Mouse (Mus musculus) neural tube, embryonic 13.5 days (tissue): ENCODE results near the gene Gm28891. TPM values are rescaled to one million over a fixed set of nuclear protein-coding genes. Genes with fewer than 3 reads are reported as not detected.
"Not testable (repeated sequence)": the region's sequence is repeated elsewhere in the genome, so short reads cannot be mapped to it uniquely, and the experiment has no call there.

Source experiments
- ATAC-seq: fragments of 200-750 bp; cut with Nextera tagmentation; 2 replicates; pipeline ENCODE4 v1.8.0; 2017; ENCODE audit warnings: low read depth, mild to moderate bottlenecking, moderate TSS enrichment, moderate library complexity
- H3K27ac ChIP-seq: fragments of 300-500 bp; sonication (generic); replicated peaks from 2 replicates; pipeline ENCODE4 v1.5.1; 2015; ENCODE audit warnings: moderate library complexity, mild to moderate bottlenecking, inconsistent platforms
- H3K27me3 ChIP-seq: fragments of 300-500 bp; sonication (generic); 2 replicates; pipeline ENCODE4 v1.6.1; 2015; ENCODE audit warnings: mild to moderate bottlenecking, inconsistent platforms
- H3K36me3 ChIP-seq: fragments of 300-500 bp; sonication (generic); 2 replicates; pipeline ENCODE4 v1.6.1; 2015; ENCODE audit warnings: mild to moderate bottlenecking, inconsistent platforms
- H3K4me1 ChIP-seq: fragments of 300-500 bp; sonication (generic); replicated peaks from 2 replicates; pipeline ENCODE4 v1.6.1; 2015; ENCODE audit warnings: inconsistent platforms
- H3K4me2 ChIP-seq: fragments of 300-500 bp; sonication (generic); 2 replicates; pipeline ENCODE4 v1.6.1; 2015; ENCODE audit warnings: inconsistent platforms, mild to moderate bottlenecking, moderate library complexity
- H3K4me3 ChIP-seq: fragments of 300-500 bp; sonication (generic); 2 replicates; pipeline ENCODE4 v1.5.1; 2015; ENCODE audit warnings: mild to moderate bottlenecking, inconsistent platforms
- H3K9ac ChIP-seq: fragments of 300-500 bp; sonication (generic); 2 replicates; pipeline ENCODE4 v1.6.1; 2015; ENCODE audit warnings: moderate library complexity, mild to moderate bottlenecking, inconsistent platforms
- H3K9me3 ChIP-seq: fragments of 300-500 bp; sonication (generic); 2 replicates; pipeline ENCODE4 v1.6.1; 2016; ENCODE audit warnings: inconsistent platforms
- WGBS: fragments of 180-500 bp; shearing (Covaris S2); methylation state at CpG from one replicate; pipeline ENCODE4 v1.1.7; 2015; 5-methylcytosine and 5-hydroxymethylcytosine counted together
- polyA plus RNA-seq: library from polyadenylated mRNA; unstranded; fragments of >200 nt; fragmentation: Nextera tagmentation; extraction: Ambion mirVana; gene quantifications from 2 replicates; pipeline ENCODE4 v1.2.1, GENCODE M21; 2015

The Gm28891 gene
- polyA plus RNA-seq: not detected in 2 replicates

DNA sequence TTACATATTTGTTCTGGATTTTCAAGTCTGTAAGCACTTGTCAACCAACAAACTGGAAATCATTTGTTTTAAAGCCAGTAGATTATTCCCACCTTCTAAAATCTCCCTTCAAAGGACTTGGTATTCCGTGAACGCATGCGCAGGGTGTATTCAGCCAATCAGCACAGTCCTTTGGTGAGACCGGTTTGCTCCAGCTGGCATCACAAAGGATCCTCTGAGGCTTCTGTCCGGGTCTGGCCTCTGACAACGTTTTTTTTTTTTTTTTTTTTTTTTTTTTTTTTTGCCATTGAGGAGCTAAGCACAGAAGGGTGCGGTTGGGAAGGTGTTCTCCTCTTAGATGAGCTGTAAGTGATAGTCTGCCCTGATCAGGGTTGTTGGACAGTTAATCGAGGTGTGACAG is at the start of gene Gm28891:
Gm28891 (plus strand) TSS at position 301 of the 400 bp plus-strand sequence.
- not testable (repeated sequence) for H3K36me3 ChIP-seq, H3K9me3 ChIP-seq, H3K4me2 ChIP-seq, ATAC-seq, H3K27ac ChIP-seq, H3K9ac ChIP-seq, H3K4me3 ChIP-seq, H3K4me1 ChIP-seq, H3K27me3 ChIP-seq
- WGBS: 80% methylated on average over 1 of the region's 8 CpGs
